Mouse (Mus musculus) small intestine, adult 2 months (tissue): ENCODE measurements around the gene 4930539E08Rik.

Experiments
- CTCF ChIP-seq: fragments of 200-500 bp; IDR thresholded peaks from 2 replicates; pipeline ENCODE4 v1.5.1; 2012; ENCODE audit warnings: low read depth, mild to moderate bottlenecking, control low read depth, inconsistent platforms, low read length, moderate library complexity, mixed read lengths; ENCODE audit not compliant: insufficient replicate concordance, insufficient read length; ENCODE audit errors: extremely low read depth
- POLR2A ChIP-seq: fragments of 200-500 bp; IDR thresholded peaks from 2 replicates; pipeline ENCODE4 v1.6.1; 2012; ENCODE audit warnings: low read depth, mild to moderate bottlenecking, control low read depth, inconsistent platforms, low read length, moderate library complexity

GRCm38 (mm10) chr17:28875316-28875715, 39.8 kb downstream of the 4930539E08Rik start:
- TF ChIP-seq CTCF (no peak), POLR2A (no peak)
